ENCODE assay signal across 8 mouse cellular contexts in genomic region chr1:90743941-90744386, GRCm38 (mm10).
DNase-seq lines count a peak whose midpoint lies in the region; ATAC-seq lines count a peak whose summit lies in the region.

No protein-coding gene starts in this region.

- no peaks in the 10 kb centered on the region for H3K9me3 ChIP-seq in forebrain, embryonic 16.5 days (ENCODE audit: control insufficient read depth, low read length)

- peak overlapping the region; percentile 34 for H3K4me3 ChIP-seq in forebrain, embryonic 16.5 days (replicated peaks; ENCODE audit: low read length)

- peak; percentile 88 for ATAC-seq in forebrain, embryonic 16.5 days
- ATAC-seq in granulocyte monocyte progenitor cell, adult 5-6 weeks (replicated peaks; ENCODE audit: poor library complexity, severe bottlenecking): no peak

- peak overlapping the region; percentile 66 for H3K9ac ChIP-seq in forebrain, embryonic 16.5 days (replicated peaks; ENCODE audit: low read depth, low read length)

- H3K4me2 ChIP-seq in forebrain, embryonic 16.5 days (ENCODE audit: low read length): peak overlapping the region; percentile 57

- peak; percentile 17 to 52 for DNase-seq in layer of hippocampus, adult 18-20 months (ENCODE audit: low spot score in 2 of 2)
- no peak for DNase-seq in layer of hippocampus, postnatal 25 days (ENCODE audit: extremely low spot score in 1 of 2, low spot score in 1 of 2)
- peak; percentile 42 for DNase-seq in heart, postnatal 25 days (ENCODE audit: low spot score)
- DNase-seq in kidney, postnatal 36 days: peak; percentile 46 to 63
- peak; percentile 62 for DNase-seq in lung, postnatal 14 days
- peak; percentile 28 for DNase-seq in retina, postnatal 7 days (ENCODE audit: low read depth, low spot score)

- peak overlapping the region; percentile 82 for H3K27ac ChIP-seq in forebrain, embryonic 16.5 days (ENCODE audit: low read length)

- H3K36me3 ChIP-seq in forebrain, embryonic 16.5 days (ENCODE audit: control insufficient read depth, insufficient read depth): no peaks in the 10 kb centered on the region

- intact Hi-C loops in heart, postnatal 25 days (cut with DNase I): no loop called here

- no peaks in the 10 kb centered on the region for H3K27me3 ChIP-seq in forebrain, embryonic 16.5 days (replicated peaks; ENCODE audit: control insufficient read depth, insufficient read depth, low read length)

- peaks cover 11% of the 10 kb centered on the region for H3K4me1 ChIP-seq in forebrain, embryonic 16.5 days (replicated peaks; ENCODE audit: control insufficient read depth, insufficient read depth, low read length)

- WGBS in forebrain, embryonic 16.5 days: 7% methylated on average over 14 of the region's 14 CpGs

Comparison
In these comparisons a context has a peak if more than half of its experiments do, and no peak if none do; other contexts are left out.
1. DNase-seq: peak in layer of hippocampus, adult 18-20 months (2 of 2), heart, postnatal 25 days (single experiment), kidney, postnatal 36 days (2 of 2), lung, postnatal 14 days (single experiment) and retina, postnatal 7 days (single experiment); none in layer of hippocampus, postnatal 25 days (0 of 2).